In the genomic region with DNA sequence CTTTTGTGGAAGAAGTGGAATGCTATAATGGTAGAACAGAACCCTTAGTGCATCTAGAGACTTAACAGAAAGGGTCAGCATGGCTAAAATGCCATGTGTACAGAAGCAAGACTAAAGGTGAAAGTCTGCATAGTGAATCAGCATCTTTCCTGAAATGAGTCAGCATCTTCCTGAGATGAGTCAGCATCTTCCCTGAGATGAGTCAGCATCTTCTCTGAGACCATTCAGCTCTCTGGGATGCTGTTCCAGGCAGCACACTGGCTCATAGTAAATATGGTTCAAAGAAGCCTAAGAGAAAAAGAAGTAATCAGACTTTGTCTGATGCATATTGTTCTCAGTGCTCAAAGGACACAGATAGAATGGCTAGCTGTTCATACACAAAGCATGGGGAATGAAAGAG, we compare ENCODE assay signal across 28 mouse cellular contexts.
A peak's percentile ranks its signal among the peaks of the same experiment; 100 is the strongest.
DNase-seq lines count a peak whose midpoint lies in the region; ATAC-seq and TF ChIP-seq lines count a peak whose summit lies in the region.
"Had no signal": no experiment of that assay in that cellular context is flagged by ENCODE, and none has a peak within 500 bp of the region (broad histone marks: within the 10 kb centered on the region; RNA-seq: fewer than 3 reads in every experiment).

No protein-coding gene starts in this region.

- no peak for TF ChIP-seq POLR2A in CH12.LX (IDR thresholded peaks at IDR 0.05; ENCODE audit: low read depth, low read length)

- H3K36me3 ChIP-seq in midbrain, embryonic 11.5 days (ENCODE audit: control insufficient read depth, insufficient read depth, low read length) = no peaks in the 10 kb centered on the region
- no peaks in the 10 kb centered on the region for H3K36me3 ChIP-seq in midbrain, postnatal 0 days (ENCODE audit: insufficient read depth, low read length)
- no peaks in the 10 kb centered on the region for H3K36me3 ChIP-seq in CH12.LX (replicated peaks in 1 of 2; ENCODE audit: control insufficient read depth in 1 of 2, insufficient read depth in 1 of 2, low read length in 1 of 2)
- H3K36me3 ChIP-seq: embryonic facial prominence, embryonic 13.5 days; G1E; limb, embryonic 10.5 days; liver, embryonic 15.5 days; lung, embryonic 15.5 days; midbrain, embryonic 15.5 days; neural tube, embryonic 13.5 days had no signal

- no peak for DNase-seq in midbrain, embryonic 11.5 days (ENCODE audit: low spot score, missing footprints)
- no peak for DNase-seq in midbrain, postnatal 0 days (ENCODE audit: low spot score)
- DNase-seq in CH12.LX (ENCODE audit: extremely low read depth) = peak; percentile 99
- DNase-seq in ZHBTc4 (ENCODE audit: low read depth, low spot score) = peak; percentile 12
- peak; percentile 2 for DNase-seq in retina, postnatal 1 day
- DNase-seq in kidney, postnatal 36 days = no peak
- DNase-seq in spleen, postnatal 4 days (ENCODE audit: low spot score in 2 of 2) = no peak
- DNase-seq: adrenal gland, postnatal 36 days; cerebellum, adult 18-20 months; cerebellum, postnatal 36 days; gastrocnemius, postnatal 14 days; heart, adult 11 months; kidney, adult 11 months; liver; lung, postnatal 36 days; spleen, adult 18-20 months; thymus, postnatal 14 days had no signal

- H3K4me1 ChIP-seq in midbrain, embryonic 11.5 days (ENCODE audit: control insufficient read depth, insufficient read depth, low read length) = no peaks in the 10 kb centered on the region
- no peaks in the 10 kb centered on the region for H3K4me1 ChIP-seq in midbrain, postnatal 0 days (ENCODE audit: insufficient read depth, low read length)
- H3K4me1 ChIP-seq in CH12.LX (ENCODE audit: control insufficient read depth in 1 of 2, insufficient read depth in 2 of 2) = peaks cover 11 to 49% of the 10 kb centered on the region in 2 experiments
- H3K4me1 ChIP-seq: embryonic facial prominence, embryonic 13.5 days; forebrain, embryonic 13.5 days; limb, embryonic 10.5 days; liver, embryonic 15.5 days; lung, embryonic 15.5 days; midbrain, embryonic 15.5 days; neural tube, embryonic 13.5 days had no signal

- dilution Hi-C loops in CH12.LX (cut with MboI; ENCODE audit: extremely low pct_ligation_motif_present, extremely low pct_unique_long_range_greater_than_20kb, low sequenced_read_pairs) = no loop called here

- H3K27ac ChIP-seq in midbrain, embryonic 11.5 days (ENCODE audit: low read depth, low read length) = no peak overlapping the region
- H3K27ac ChIP-seq in midbrain, postnatal 0 days (ENCODE audit: low read depth, low read length) = no peak overlapping the region
- H3K27ac ChIP-seq in CH12.LX (ENCODE audit: insufficient read depth, low read depth) = no peak overlapping the region
- H3K27ac ChIP-seq: embryonic facial prominence, embryonic 13.5 days; forebrain, embryonic 13.5 days; limb, embryonic 10.5 days; liver, embryonic 15.5 days; lung, embryonic 15.5 days; midbrain, embryonic 15.5 days; neural tube, embryonic 13.5 days had no signal

- no peak overlapping the region for H3K9ac ChIP-seq in midbrain, embryonic 11.5 days (ENCODE audit: low read length)
- H3K9ac ChIP-seq in midbrain, postnatal 0 days (replicated peaks; ENCODE audit: low read length, poor library complexity, severe bottlenecking) = no peak overlapping the region
- H3K9ac ChIP-seq in CH12.LX (ENCODE audit: insufficient read depth, low read depth) = no peak overlapping the region
- H3K9ac ChIP-seq: embryonic facial prominence, embryonic 13.5 days; forebrain, embryonic 13.5 days; liver, embryonic 15.5 days; lung, embryonic 15.5 days; midbrain, embryonic 15.5 days; neural tube, embryonic 13.5 days had no signal

- no peak for TF ChIP-seq CTCF in midbrain, postnatal 0 days (IDR thresholded peaks at IDR 0.05)
- TF ChIP-seq CTCF in CH12.LX (conservative IDR thresholded peaks at IDR 0.05 in 1 of 2, IDR thresholded peaks at IDR 0.05 in 1 of 2; ENCODE audit: low read depth in 2 of 2, low read length in 2 of 2) = no peak

- in situ Hi-C loops in CH12.LX (cut with MboI; ENCODE audit: low pct_ligation_motif_present, low pct_unique_long_range_greater_than_20kb, low sequenced_read_pairs) = loop anchor here (25.0 kb wide), 1 partner anchor 573 kb away; a partner anchor contains a TSS

- H3K27me3 ChIP-seq in midbrain, embryonic 11.5 days (ENCODE audit: control insufficient read depth, insufficient read depth, low read length) = no peaks in the 10 kb centered on the region
- no peaks in the 10 kb centered on the region for H3K27me3 ChIP-seq in midbrain, postnatal 0 days (ENCODE audit: insufficient read depth, low read length)
- no peaks in the 10 kb centered on the region for H3K27me3 ChIP-seq in CH12.LX (replicated peaks)
- H3K27me3 ChIP-seq: embryonic facial prominence, embryonic 13.5 days; forebrain, embryonic 13.5 days; liver, embryonic 15.5 days; lung, embryonic 15.5 days; midbrain, embryonic 15.5 days; neural tube, embryonic 13.5 days had no signal

- peak; percentile 100 for TF ChIP-seq EP300 in CH12.LX (IDR thresholded peaks at IDR 0.05; ENCODE audit: low read length)

- peak; percentile 33 for TF ChIP-seq RAD21 in CH12.LX (IDR thresholded peaks at IDR 0.05; ENCODE audit: low read depth, low read length)

- H3K79me2 ChIP-seq in CH12.LX (replicated peaks; ENCODE audit: control insufficient read depth, extremely low read depth, insufficient read depth, poor library complexity, severe bottlenecking) = no peaks in the 10 kb centered on the region

- H3K9me3 ChIP-seq in midbrain, embryonic 11.5 days (ENCODE audit: control insufficient read depth, low read length) = no peaks in the 10 kb centered on the region
- no peaks in the 10 kb centered on the region for H3K9me3 ChIP-seq in midbrain, postnatal 0 days (ENCODE audit: low read length)
- H3K9me3 ChIP-seq in CH12.LX (replicated peaks; ENCODE audit: low read length) = no peaks in the 10 kb centered on the region
- H3K9me3 ChIP-seq: embryonic facial prominence, embryonic 13.5 days; forebrain, embryonic 13.5 days; G1E; limb, embryonic 10.5 days; liver, embryonic 15.5 days; lung, embryonic 15.5 days; midbrain, embryonic 15.5 days; neural tube, embryonic 13.5 days had no signal

- peak; percentile 18; the same call in 1 of the 2 replicates for ATAC-seq in midbrain, embryonic 11.5 days (ENCODE audit: low FRiP score)
- no peak for ATAC-seq in midbrain, postnatal 0 days (ENCODE audit: low FRiP score)

- no peak overlapping the region for H3K4me3 ChIP-seq in midbrain, embryonic 11.5 days (ENCODE audit: low read depth, low read length)
- H3K4me3 ChIP-seq in midbrain, postnatal 0 days (ENCODE audit: low read depth, low read length) = no peak overlapping the region
- no peak overlapping the region for H3K4me3 ChIP-seq in CH12.LX (replicated peaks in 1 of 3; ENCODE audit: low read depth in 2 of 3, low read length in 2 of 3, poor library complexity in 1 of 3)
- H3K4me3 ChIP-seq: embryonic facial prominence, embryonic 13.5 days; erythroblast, embryonic 14.5 days; forebrain, embryonic 13.5 days; limb, embryonic 10.5 days; liver, embryonic 15.5 days; lung, embryonic 15.5 days; midbrain, embryonic 15.5 days; myocyte; neural tube, embryonic 13.5 days had no signal

- no peak overlapping the region for H3K4me2 ChIP-seq in midbrain, embryonic 11.5 days
- H3K4me2 ChIP-seq in midbrain, postnatal 0 days (ENCODE audit: low read depth, low read length, poor library complexity, severe bottlenecking) = no peak overlapping the region
- 0 out of 2 replicates have a peak overlapping the region, but pooled peaks have one; percentile 15 for H3K4me2 ChIP-seq in CH12.LX (ENCODE audit: insufficient read depth, low read depth, poor library complexity, severe bottlenecking)
- H3K4me2 ChIP-seq: embryonic facial prominence, embryonic 13.5 days; forebrain, embryonic 13.5 days; heart, embryonic 11.5 days; liver, embryonic 15.5 days; lung, embryonic 15.5 days; midbrain, embryonic 15.5 days; neural tube, embryonic 13.5 days had no signal

TF ChIP-seq in CH12.LX, 34 proteins besides CTCF, POLR2A, EP300 and RAD21:
- TF ChIP-seq POLR2AphosphoS2 (IDR thresholded peaks at IDR 0.05; ENCODE audit: low read depth, low read length) (no peak), MXI1 (IDR thresholded peaks at IDR 0.05; ENCODE audit: low read depth, low read length) (no peak; the same call in 1 of the 2 replicates), NELFE (IDR thresholded peaks at IDR 0.05; ENCODE audit: low read depth, low read length) (no peak), IRF4 (IDR thresholded peaks at IDR 0.05; ENCODE audit: low read depth, low read length) (peak; percentile 100), KAT2A (IDR thresholded peaks at IDR 0.05; ENCODE audit: insufficient replicate concordance, low read length) (no peak), MEF2A (IDR thresholded peaks at IDR 0.05; ENCODE audit: borderline replicate concordance, low read depth, low read length) (peak; percentile 91), JUN (IDR thresholded peaks at IDR 0.05; ENCODE audit: insufficient read depth, low read depth, low read length) (peak; percentile 100), ZC3H11A (IDR thresholded peaks at IDR 0.05; ENCODE audit: low read depth, low read length) (no peak), USF1 (IDR thresholded peaks at IDR 0.05; ENCODE audit: low read depth, low read length) (no peak), UBTF (IDR thresholded peaks at IDR 0.05; ENCODE audit: low read depth, low read length) (peak; percentile 94), BHLHE40 (IDR thresholded peaks at IDR 0.05; ENCODE audit: low read depth, low read length) (peak; percentile 95), MAX (IDR thresholded peaks at IDR 0.05; ENCODE audit: low read length) (peak; percentile 93), PAX5 (IDR thresholded peaks at IDR 0.05; ENCODE audit: low read length) (no peak), JUND (conservative IDR thresholded peaks at IDR 0.05; ENCODE audit: low read depth, low read length) (peak; percentile 100), TCF12 (IDR thresholded peaks at IDR 0.05; ENCODE audit: low read depth, low read length) (peak; percentile 84), ETS1 (conservative IDR thresholded peaks at IDR 0.05; ENCODE audit: low read depth, low read length) (peak; percentile 99), CHD2 (IDR thresholded peaks at IDR 0.05; ENCODE audit: low read length) (peak; percentile 74), RCOR1 (conservative IDR thresholded peaks at IDR 0.05; ENCODE audit: low read depth, low read length) (peak; percentile 100), HCFC1 (IDR thresholded peaks at IDR 0.05; ENCODE audit: low read depth, low read length) (no peak), MAFK (IDR thresholded peaks at IDR 0.05; ENCODE audit: insufficient replicate concordance, low read length) (peak; percentile 100), MYC (IDR thresholded peaks at IDR 0.05; ENCODE audit: low read depth, low read length) (peak; percentile 98), ZKSCAN1 (IDR thresholded peaks at IDR 0.05; ENCODE audit: borderline replicate concordance, low read depth, low read length) (no peak), SIN3A (IDR thresholded peaks at IDR 0.05; ENCODE audit: low read length) (peak; percentile 64), SMC3 (IDR thresholded peaks at IDR 0.05; ENCODE audit: low read depth, low read length) (peak; percentile 41), CHD1 (IDR thresholded peaks at IDR 0.05; ENCODE audit: low read depth, low read length) (no peak)

Comparison
In these comparisons a context has a peak if more than half of its experiments do, and no peak if none do; other contexts are left out.
1. DNase-seq: peak in CH12.LX (single experiment), ZHBTc4 (single experiment) and retina, postnatal 1 day (single experiment); none in midbrain, embryonic 11.5 days (single experiment), midbrain, postnatal 0 days (single experiment), kidney, postnatal 36 days (0 of 2) and spleen, postnatal 4 days (0 of 2).